Mouse (Mus musculus) thymus, adult 18-20 months (tissue): ENCODE data around the gene Cerkl.

Experiments used
- DNase-seq, 2 experiments: peaks; one replicate each; pipeline ENCODE4 v3.0.0; 2022; ENCODE audit warnings: mixed read lengths in 2 of 2

The Cerkl gene

DNA sequence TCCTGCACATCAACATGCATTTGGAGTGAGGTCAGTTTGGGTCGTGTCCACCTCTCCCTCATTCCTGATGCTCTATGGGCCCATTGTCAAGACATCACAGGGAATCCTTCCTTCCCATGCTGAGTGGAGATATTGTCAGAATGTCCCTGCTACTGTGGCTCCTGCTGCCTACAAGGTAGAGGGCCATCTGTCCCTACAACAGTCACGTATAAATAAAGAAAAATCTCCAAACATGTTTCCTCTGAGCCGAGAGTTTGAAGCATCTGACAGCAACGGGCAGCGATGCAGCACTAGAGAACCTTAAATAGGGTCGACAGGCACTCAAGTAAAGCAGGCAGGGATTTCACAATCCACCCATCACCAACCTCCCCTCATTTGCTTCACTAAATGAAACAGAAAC, 13.7 kb downstream of the Cerkl start:
- DNase-seq = no peak

DNA sequence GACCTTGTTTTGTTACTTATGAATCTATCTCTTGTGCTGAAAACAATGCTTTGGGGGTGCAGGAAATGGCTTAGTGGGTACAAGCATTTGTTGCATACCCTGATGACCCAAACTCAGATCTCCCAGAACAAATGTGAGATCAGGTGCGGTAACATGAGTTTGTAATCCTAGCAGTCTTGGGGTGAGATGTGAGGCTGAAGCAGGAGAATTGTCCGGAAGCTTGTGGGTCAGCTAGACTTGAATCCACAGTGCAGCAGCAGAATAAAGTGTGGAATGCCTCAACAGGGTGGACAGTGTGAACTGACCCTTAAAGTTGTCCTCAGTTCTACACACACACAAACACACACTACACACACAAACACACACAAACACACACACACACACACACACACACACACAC, 14.4 kb downstream of the Cerkl start:
- no peak for DNase-seq

DNA sequence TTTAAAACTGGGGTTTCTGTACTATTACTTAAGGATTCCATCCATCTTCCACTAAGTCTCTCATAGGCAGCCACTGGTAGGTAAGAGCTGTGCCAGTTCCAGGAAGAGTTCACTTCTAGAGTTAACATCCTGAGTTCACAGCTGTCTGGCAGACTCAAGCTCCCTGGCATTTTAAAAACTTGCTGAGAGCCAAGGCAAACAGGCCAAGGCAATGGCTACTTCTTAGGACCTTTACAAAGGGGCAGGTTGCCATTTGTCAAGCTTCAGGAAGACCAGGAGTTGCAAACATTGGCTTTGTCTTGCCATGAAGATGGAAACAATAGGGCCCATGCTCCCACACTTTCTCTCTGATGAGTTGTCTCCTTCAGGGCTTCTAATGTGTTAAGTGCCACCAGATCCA, 26.5 kb downstream of the Cerkl start:
- DNase-seq = no peak

DNA sequence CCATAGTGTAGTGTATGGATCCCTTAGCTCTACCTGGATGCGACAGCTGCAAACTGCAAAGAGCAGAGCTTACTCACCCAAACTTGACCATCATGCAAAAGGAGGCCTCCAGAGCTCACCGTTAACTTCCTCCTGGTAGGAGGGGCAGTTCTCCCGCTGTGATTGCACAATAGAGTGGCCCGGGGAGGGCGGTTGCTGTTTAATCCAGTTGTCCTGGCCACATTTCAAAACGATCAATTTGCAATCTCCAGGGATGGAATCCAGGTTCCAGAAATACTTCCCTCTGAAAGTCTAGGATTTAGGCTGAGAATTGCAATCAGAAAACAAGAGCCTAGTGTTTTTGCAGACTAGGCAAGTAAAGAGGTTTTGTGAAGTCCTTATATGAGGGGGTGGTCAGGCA, 26.9 kb downstream of the Cerkl start:
- DNase-seq = no peak

DNA sequence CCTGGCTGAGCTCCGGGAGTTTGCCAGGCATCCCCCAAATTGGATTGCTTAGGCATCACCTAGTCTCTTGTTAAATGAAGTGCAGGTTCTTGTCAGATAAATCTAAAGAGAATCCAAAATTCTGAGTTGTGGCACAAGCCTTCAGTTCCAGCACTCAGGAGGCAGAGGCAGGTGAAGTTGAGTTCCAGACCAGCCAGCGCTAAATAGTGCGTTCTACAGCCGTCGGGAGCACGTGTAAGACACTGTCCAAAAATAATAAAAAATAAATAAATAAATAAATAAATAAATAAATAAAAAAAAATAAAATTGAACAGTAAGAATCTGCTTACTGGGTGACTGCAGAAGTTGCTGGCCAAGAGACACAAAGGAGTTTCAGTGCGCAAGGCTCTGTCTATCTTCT, 27.5 kb downstream of the Cerkl start:
- DNase-seq = no peak

DNA sequence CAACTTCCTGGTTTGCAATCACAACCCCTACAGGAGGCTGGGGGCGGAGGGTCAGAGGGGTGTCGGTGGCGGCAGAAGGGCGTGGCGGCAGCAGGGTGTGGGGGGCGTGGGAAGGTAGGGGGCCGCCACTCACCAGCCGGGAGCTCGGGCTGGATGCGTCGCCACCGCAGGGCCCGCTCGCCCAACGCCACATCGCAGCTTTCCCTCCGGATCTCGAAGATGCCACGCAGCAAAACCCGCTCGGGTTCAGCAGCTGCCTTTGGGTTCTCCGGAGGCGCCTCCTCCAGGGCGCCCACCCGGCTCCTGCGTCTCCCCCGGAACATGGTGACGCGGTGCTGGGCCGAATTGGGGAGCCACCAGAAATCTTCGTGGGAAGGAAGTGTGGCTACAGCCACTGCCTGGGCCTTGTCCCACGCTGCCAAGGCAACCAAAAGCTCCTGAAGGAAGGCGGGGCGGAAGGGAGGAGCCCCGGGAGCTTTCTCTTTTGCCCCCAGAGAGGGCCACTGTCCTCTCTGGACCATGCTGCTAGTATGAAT, 27.9 kb downstream of the Cerkl start:
- DNase-seq = no peak

DNA sequence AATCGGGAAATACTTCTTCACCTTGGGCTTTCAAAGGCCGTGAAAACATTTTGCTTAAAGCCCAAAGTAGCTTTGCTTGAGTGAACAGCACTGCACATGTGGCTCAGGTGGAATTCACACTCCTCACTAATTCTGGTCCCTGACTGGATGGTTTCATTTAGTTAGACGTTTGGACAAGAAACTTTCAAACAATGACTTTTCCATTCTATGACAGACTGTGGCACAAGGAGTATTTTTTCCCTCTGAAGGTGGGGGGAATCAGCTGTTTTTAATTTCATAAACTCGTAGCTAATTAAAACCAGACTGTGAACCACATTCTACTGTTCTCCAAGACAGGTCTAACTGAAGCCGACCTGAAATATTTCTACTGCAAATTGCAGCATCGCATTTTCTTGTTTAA, 28.6 kb downstream of the Cerkl start:
- DNase-seq = no peak

DNA sequence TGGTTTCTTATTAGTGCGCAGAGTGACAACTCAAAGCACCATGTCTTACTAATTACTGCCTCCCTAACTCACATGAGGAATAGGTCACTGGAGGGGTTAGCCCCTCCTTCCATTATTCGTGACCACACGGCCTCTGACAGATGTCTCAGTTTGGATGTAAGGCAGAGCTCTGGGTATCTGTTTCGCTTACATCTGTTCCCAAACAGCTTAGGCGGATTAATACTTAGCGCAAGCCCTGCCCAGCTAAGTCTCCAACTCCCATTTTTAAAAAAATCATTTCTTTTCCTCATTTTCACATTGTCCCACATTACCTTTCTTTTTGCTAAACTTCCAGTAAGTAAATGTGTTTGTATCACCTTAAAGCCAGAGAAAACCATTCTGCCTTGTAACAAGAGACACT, 34.9 kb downstream of the Cerkl start:
- no peak for DNase-seq

DNA sequence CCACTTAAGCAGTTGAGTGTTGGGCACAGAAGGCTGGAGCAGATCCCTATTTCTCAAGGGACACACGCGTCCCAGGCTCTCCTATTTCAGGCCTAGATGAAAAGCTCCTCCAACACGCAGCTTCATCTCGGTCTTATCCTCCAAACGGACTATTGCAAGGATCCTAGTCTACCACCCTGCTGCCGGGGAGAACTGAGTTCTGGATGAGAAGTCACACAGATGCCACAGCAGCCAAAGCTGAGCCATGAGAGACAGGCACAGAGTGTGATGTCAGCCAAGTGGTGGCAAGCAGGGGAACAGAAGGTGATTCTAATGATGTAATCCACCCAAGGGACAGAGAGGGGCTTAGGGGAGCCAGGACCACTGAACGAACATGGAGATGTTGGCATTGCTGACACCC, 42.1 kb downstream of the Cerkl start:
- no peak for DNase-seq

DNA sequence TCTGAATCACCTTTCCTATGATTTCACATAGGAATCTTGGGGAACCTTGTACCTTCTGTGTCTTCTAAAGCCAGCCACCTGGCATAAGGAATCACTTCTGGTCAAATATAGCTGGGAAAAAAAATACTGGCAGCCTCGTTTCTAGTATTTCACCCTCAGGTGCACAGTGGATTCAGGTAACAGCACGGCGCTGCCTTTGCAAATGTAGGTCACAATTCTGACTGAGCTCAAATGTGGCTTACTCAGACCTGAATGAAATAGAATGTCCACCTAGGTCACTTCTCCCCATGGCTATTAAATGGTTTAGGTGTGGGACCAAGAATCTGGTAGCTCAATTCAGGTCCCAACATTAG, 45.7 kb downstream of the Cerkl start:
- no peak for DNase-seq

DNA sequence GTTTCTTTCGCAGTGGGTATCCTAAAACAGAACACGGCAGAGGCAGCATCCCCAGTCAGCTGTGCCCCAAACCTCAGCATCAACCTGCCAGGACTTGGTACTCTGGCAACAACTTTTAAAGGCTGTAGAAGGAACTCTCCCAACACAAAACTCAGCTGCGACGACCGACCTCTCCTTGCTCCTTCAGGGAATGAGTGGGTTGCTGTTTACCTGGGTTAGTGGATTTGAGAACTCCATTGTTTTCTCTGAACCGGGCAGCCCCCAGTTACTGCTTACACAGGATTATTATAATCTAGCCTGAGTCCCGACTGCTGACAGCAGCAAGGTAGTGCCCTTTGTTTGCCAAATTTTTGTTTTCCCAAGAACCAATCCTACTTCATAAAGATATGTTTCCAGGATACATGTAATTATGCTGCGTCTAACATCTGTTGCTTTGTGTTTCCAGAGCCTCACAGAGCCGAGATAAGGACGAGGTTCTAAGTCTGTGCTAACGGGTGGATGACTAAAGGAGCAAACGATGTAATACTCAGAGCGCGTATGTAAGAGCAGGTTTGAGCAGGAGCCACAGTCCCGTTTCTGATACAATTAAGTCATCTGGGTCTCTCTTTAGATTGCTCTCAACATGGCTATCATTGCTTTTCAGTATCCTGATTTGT, 46.2 kb downstream of the Cerkl start:
- no peak for DNase-seq

DNA sequence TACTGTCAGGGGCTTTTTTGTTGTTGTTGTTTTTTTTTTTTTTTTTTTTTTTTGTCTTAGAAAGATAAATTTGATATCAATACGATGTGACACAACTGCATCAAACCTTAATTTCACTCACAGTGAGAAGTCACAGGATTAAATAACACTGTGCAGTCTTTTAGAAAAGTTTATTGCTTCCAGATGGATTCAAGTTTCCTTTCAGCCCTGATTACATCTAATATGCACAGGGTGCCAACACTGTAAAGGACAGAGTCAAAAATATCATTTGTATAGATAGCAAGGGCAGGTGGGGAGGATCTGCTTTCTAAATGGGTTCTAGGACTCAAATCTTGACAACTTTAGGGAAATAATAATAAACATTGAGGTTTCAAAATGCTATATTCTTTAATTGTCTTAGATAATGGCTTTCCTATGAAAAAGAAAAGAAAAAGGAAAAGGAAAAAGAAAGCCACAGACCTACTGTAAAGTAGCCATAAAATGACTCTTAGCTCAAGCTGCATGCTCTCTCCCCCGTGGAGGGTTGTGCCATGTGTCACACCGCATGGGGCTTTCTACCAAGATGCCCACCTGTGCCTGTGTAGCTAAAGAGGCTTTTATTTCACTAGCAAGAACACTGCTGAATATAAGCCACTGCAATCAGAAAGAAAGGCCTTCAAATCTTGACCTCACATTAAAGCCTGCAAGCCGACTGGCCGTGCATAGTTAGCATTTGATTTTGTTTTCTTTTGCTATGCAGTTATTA, 50.8 kb downstream of the Cerkl start:
- no peak for DNase-seq

DNA sequence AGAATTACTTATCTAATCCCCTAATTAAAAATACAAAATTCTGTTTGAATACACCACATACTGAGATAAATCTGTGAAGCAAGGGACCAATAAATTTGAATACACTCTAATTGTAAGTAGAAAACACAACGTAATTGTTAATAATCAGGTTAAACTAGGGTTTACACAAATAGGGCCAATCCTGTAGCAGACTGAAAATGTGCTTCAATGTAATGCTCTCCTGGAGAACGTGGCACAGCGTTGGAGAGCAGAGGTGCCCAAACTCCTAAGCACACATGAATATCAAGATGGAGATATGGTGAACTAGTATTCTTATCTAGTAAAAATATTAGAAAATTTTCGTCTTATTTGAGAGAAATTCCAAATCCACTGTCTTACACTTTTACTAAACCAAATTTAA, 56.5 kb downstream of the Cerkl start:
- no peak for DNase-seq

DNA sequence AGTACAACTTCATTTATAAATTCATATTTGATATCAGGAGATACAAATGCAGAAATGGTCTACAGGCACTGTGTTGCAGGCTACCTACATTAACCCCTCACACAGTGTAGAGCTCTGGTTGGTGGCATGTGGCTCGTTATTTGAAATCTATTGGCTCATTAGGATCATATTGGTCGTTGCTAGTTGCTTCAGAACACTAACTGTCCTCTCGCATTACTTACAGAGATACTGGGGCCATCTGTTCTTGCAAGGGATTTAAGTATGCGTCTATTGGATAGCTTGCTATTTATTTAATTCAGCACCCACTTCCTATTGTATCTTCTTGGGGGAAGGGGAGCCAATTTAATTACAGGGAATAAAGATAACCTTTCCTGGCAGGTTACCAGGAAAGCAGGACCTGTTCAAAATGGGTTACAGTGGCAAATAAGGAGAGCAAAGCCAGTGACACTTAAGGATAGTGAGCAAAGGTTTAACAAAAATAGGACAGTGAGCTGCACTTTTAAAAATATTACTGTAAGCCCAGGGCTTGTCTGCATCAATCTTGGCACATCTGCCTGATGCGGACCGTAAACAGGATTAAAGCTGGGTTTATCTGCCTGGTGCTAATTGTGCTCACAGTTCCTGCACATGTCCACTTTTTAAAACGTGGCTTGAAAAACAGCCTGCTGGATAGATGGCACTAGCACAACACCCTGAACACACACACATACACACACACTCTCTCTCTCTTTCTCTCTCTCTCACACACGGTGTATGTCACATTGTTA, 57.2 kb downstream of the Cerkl start:
- no peak for DNase-seq

DNA sequence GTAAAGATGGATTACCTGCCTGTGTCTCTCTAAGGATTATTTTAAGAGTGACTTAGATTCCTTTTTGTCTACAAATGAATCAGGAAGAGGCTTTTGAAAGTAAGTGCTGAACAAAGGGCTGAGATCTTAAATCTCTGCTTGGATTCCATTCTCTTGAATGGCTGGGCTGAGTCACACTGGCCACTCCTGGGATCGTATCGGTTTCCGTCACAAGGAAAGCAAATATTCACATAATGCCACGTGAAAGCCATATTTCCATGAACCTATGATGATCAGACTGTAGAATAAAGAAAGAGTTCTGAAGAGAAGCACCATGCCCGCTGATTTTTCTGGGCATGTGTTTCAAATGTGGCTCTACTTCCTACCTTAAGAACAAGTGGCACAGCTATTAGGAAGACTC, 57.8 kb downstream of the Cerkl start:
- DNase-seq = no peak

DNA sequence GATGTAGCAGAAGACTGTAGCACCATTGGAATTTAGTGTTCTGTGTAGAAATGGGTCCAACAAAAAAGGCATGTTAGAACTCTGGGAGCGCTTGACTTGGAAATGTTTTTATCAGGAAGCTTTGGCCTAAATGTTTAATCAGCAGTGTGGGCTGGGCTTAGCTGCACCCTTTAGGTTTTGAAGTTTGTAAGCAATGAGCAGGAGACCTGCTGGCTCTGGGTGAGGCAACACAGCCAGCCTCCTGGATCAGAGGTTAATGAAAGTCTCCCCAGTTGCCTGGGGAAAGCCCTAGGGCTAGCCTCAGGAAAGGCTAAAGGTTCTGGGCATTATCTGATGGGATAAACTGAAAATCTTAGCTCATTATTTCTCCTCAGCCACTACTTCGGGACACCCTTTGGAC, 58.2 kb downstream of the Cerkl start:
- no peak for DNase-seq

DNA sequence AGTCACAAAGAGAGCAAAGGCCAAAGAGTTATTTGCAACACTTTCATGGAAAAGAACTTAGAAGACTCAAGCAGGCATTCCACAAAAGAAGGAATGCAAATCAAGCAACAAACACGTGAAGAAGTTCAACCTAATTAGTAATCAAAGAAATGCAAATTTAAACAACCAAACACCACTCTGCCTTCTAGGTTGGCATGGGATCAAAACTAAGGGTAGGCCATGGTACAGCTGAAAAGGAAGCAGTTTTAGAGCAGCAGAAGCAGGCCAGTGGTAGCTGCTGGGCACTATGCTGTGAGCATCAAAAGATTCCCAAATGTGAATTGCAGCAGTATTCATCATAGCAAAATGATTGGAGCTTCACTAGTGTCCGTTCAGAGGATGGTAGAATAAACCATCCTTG, 59.5 kb downstream of the Cerkl start:
- no peak for DNase-seq

DNA sequence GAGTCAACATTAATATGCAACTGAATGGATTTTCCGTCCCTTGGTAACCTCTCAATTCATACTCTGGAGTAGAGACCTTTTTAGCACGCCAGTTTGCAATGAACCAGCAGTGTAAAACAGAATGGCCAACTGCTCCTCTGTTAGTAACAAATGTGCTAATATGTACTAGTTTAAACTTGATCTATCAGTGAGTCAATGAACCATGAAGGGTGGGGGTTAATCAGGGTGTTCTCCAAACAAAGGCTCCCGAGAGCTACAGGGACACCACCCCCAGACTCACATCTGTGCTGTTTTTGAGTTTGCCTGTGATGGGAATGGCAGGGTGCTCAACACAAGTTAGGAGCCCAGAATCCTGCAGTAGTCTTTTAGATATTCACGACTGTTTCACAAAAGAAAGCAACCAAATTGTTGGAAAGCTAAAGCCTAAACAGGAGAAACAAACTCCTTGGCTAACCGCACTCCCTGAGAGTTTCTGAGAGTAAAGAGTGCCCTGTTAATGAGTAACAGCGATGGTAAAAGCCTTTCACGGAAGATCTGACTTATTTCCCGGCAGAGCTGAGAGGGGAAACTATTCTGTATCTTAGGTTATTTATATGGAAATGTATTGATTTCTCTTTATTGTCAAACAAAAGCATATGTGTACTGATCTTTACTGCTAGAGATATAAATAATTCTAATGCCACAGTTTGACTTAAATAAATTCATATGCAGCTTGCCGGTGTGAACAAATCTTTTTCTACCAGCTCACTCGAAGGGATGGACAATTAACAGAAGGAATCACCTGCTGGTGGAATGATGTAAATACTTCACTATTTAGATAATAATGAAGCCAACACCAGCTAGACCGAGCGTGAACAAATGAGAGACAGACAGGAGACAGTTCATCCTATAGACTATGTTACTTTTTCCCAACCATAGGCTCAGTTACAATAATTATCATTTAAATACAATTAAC, 77.2 kb downstream of the Cerkl start:
- DNase-seq = no peak

DNA sequence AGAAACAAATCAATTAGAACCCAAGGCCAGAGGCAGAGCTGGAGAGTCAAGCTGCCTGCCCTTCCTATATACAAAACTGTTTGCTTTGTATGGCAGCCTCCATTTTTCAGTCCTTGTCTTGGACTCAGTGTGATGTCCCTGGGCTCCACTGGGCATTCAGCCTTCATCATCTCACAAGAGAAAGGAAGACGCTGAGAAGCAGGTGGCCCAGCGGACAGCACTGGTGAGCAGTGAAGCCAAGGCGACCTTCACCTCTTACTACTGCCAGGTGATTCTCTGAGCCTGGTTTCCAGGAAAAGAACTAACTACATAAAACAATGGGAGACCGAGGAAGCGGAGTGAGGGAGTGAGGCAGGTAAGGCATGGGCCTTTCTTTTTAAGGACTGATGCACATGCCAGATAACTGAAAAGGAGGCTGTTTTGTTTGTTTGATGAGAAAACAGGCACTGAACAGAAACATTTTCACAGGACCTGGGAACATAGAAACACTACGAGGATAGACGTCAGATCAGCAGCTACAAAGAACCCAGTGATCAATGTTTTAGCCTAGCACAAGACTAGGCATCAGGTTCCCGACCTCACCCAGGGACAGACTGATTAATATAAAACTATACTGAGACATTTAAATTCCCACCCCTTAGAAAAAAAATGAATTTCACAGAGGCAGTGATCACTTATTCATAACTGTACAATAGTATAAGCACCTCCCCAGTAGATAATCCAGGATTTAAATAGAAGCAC, 78.1 kb downstream of the Cerkl start:
- DNase-seq = no peak

DNA sequence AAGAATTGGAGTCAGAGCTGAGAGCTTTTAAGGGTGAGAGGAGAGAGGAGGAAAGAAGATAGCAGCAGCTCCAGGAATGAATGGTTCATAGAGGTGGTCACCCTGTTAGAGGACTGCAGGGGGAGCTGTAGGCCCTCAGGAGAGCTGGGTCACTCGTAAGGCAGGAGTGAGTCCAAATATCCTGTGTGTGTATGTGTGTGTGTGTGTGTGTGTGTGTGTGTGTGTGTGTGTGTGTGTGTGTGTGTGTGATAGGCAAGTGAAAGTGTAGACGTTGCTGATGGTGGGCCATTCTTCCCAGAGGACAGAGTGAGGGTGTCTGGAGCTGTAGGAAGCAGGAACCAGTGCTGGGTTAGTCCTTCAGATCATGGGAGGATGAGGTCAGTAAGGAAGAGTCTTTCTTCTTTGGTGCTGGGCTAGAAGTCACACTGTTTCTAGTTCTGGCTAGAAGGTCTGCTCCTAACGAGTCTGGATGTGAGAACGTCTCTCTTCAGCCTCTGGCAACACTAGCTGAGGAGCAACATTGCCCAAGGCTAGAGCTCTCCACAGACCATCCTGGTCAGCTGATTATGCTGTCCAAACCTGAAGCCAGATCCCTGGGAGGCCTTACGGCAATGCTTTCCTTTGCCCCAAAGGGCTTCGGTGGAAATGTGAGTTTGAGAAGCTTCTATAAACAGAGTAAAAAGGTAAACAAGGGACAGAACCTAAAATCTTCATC, 83.9 kb downstream of the Cerkl start:
- no peak for DNase-seq

DNA sequence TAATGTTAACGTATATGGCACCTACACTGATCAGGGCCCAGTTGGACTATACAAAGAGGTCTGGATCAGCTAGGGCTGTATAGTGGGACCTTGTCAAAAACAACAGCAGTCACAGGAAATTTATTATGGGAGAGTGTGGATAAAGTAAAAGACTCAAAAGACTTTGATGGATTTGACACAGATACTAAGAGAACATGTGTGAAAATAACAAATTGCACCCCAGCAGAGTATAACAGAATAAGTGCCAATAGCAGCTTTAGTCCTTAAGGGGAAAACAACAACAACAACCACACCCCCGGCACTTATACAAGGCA, 84.5 kb downstream of the Cerkl start:
- DNase-seq = no peak
